Mouse (Mus musculus) bone marrow, adult 2 months (tissue): Measurements from ENCODE around the gene Klhl9. TPM values are rescaled to one million over a fixed set of nuclear protein-coding genes. Genes with fewer than 3 reads are reported as not detected.
A peak's percentile ranks its signal among the peaks of the same experiment; 100 is the strongest.

Experiments used
- H3K27ac ChIP-seq: fragments of 200-500 bp; 2 replicates; pipeline ENCODE4 v1.5.1; 2012; ENCODE audit warnings: low read depth, mild to moderate bottlenecking, control low read depth, inconsistent platforms, low read length; ENCODE audit not compliant: control insufficient read depth, poor library complexity, insufficient read depth
- H3K4me1 ChIP-seq: fragments of 200-500 bp; 2 replicates; pipeline ENCODE4 v1.6.1; 2011; ENCODE audit warnings: low read length; ENCODE audit not compliant: control insufficient read depth, insufficient read depth
- H3K4me3 ChIP-seq: fragments of 200-500 bp; replicated peaks from 2 replicates; pipeline ENCODE3; 2011; ENCODE audit warnings: mild to moderate bottlenecking, low read depth, low read length, control low read depth; ENCODE audit not compliant: control insufficient read depth
- CTCF ChIP-seq: fragments of 200-500 bp; IDR thresholded peaks from 2 replicates; pipeline ENCODE4 v1.5.1; 2011; ENCODE audit warnings: low read length, control low read depth; ENCODE audit not compliant: control insufficient read depth, insufficient read depth
- POLR2A ChIP-seq: fragments of 200-500 bp; IDR thresholded peaks from 2 replicates; pipeline ENCODE4 v1.6.1; 2011; ENCODE audit warnings: low read depth, mild to moderate bottlenecking, control low read depth, low read length, borderline replicate concordance; ENCODE audit not compliant: control insufficient read depth
- WGBS: fragments of 180-500 bp; shearing (Covaris S2); methylation state at CpG from one replicate; pipeline ENCODE4 v1.1.7; 2018; 5-methylcytosine and 5-hydroxymethylcytosine counted together
- polyA plus RNA-seq: library from polyadenylated mRNA; stranded (reverse); fragments of >200 nt; gene quantifications from 2 replicates; pipeline ENCODE4 v1.2.4, GENCODE M21; 2011; ENCODE audit warnings: low replicate concordance; ENCODE audit not compliant: missing spikeins, insufficient read depth, insufficient read length

The Klhl9 gene
- polyA plus RNA-seq, 1 experiment = 18.3 TPM

- 86% methylated on average over 6 of the region's 6 CpGs for WGBS
- no peak for TF ChIP-seq POLR2A
- TF ChIP-seq CTCF = no peak
Observed at GRCm38 (mm10) chr4:88749926-88750325, 27.7 kb upstream of the Klhl9 start.

GRCm38 (mm10) chr4:88744207-88744606 lies 21.9 kb upstream of the Klhl9 start:
- H3K4me3 ChIP-seq = no peak overlapping the region
- no peak for TF ChIP-seq POLR2A
- peak; percentile 13; the same call in 1 of the 2 replicates for TF ChIP-seq CTCF
- peaks cover 5% of the 10 kb centered on the region for H3K4me1 ChIP-seq
- no peak overlapping the region for H3K27ac ChIP-seq
- WGBS = 58% methylated on average over 3 of the region's 3 CpGs

More at GRCm38 (mm10) chr4:88749926-88750325, 27.7 kb upstream of the Klhl9 start:
- Histone ChIP-seq H3K4me1 (peaks cover 2% of the 10 kb centered on the region), H3K4me3 (no peak overlapping the region), H3K27ac (no peak overlapping the region)

GRCm38 (mm10) chr4:88742771-88743371 lies 20.6 kb upstream of the Klhl9 start:
- TF ChIP-seq CTCF (no peak), POLR2A (no peak)
- H3K4me1 ChIP-seq = peaks cover 5% of the 10 kb centered on the region
- 0 out of 2 replicates have a peak overlapping the region, but pooled peaks have one; percentile 45 for H3K27ac ChIP-seq
- WGBS = 10% methylated on average over 7 of the region's 7 CpGs
- H3K4me3 ChIP-seq = no peak overlapping the region

- WGBS = 10% methylated on average over 4 of the region's 4 CpGs
- peaks cover 5% of the 10 kb centered on the region for H3K4me1 ChIP-seq
- TF ChIP-seq CTCF = no peak
- no peak for TF ChIP-seq POLR2A
Observed at GRCm38 (mm10) chr4:88741426-88741825, 19.2 kb upstream of the Klhl9 start.

GRCm38 (mm10) chr4:88739036-88739435 lies 16.8 kb upstream of the Klhl9 start:
- no peak overlapping the region for H3K27ac ChIP-seq
- WGBS = 49% methylated on average over 6 of the region's 6 CpGs
- H3K4me1 ChIP-seq = peaks cover 2% of the 10 kb centered on the region; the same call in 1 of the 2 replicates
- no peak overlapping the region for H3K4me3 ChIP-seq
- TF ChIP-seq POLR2A = no peak
- no peak for TF ChIP-seq CTCF

More at GRCm38 (mm10) chr4:88741426-88741825, 19.2 kb upstream of the Klhl9 start:
- no peak overlapping the region for H3K4me3 ChIP-seq
- H3K27ac ChIP-seq = no peak overlapping the region

GRCm38 (mm10) chr4:88738480-88738879 lies 16.2 kb upstream of the Klhl9 start:
- 0% methylated on average over 2 of the region's 2 CpGs for WGBS
- peaks cover 2% of the 10 kb centered on the region; the same call in 1 of the 2 replicates for H3K4me1 ChIP-seq
- TF ChIP-seq POLR2A (no peak), CTCF (peak; percentile 87)
- no peak overlapping the region for H3K4me3 ChIP-seq
- no peak overlapping the region for H3K27ac ChIP-seq

GRCm38 (mm10) chr4:88727324-88727723 lies 5.1 kb upstream of the Klhl9 start:
- no peak for TF ChIP-seq POLR2A
- TF ChIP-seq CTCF = peak; percentile 62
- WGBS = 0% methylated on average over 1 of the region's 1 CpGs
- H3K27ac ChIP-seq = no peak overlapping the region

GRCm38 (mm10) chr4:88726727-88727126 lies 4.5 kb upstream of the Klhl9 start:
- no peaks in the 10 kb centered on the region; the same call in 1 of the 2 replicates for H3K4me1 ChIP-seq
- 3% methylated on average over 6 of the region's 6 CpGs for WGBS
- H3K27ac ChIP-seq = peak overlapping the region; percentile 7; the same call in 1 of the 2 replicates
- TF ChIP-seq POLR2A (no peak), CTCF (no peak)
- H3K4me3 ChIP-seq = no peak overlapping the region

More at GRCm38 (mm10) chr4:88727324-88727723, 5.1 kb upstream of the Klhl9 start:
- H3K4me3 ChIP-seq = no peak overlapping the region
- H3K4me1 ChIP-seq = no peaks in the 10 kb centered on the region; the same call in 1 of the 2 replicates

- Histone ChIP-seq H3K4me3 (no peak overlapping the region), H3K4me1 (peaks cover 6% of the 10 kb centered on the region; the same call in 1 of the 2 replicates), H3K27ac (no peak overlapping the region)
- 66% methylated on average over 8 of the region's 8 CpGs for WGBS
- no peak for TF ChIP-seq POLR2A
Observed at GRCm38 (mm10) chr4:88723497-88724090, 1.3 kb upstream of the Klhl9 start.
